33 mouse cellular contexts compared by ENCODE assay signal in the genomic region with DNA sequence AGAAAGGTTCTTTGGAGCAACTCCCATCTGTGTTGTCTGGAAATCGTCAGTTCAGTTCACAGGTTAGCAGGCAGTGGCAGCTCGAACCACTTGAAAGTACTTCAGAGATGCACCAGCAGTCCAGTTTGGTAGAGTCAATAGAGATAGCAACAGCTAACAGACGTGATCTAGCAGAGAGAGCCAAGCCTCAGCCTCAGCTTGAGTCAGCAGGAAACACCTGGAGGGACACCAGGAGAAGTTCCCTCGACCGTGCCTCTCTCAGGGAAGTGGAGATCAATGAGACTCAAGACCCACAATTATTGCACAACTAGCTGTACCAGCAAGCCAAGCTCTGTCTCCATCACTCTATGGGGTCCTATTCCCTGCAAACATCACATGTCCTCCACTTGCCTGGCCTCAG.
DNase-seq lines count a peak whose midpoint lies in the region; ATAC-seq lines count a peak whose summit lies in the region.
"Had no signal": no experiment of that assay in that cellular context is flagged by ENCODE, and none has a peak within 500 bp of the region (broad histone marks: within the 10 kb centered on the region; RNA-seq: fewer than 3 reads in every experiment).

No protein-coding gene starts in this region.

- no peaks in the 10 kb centered on the region for H3K27me3 ChIP-seq in liver, embryonic 12.5 days (replicated peaks)
- no peaks in the 10 kb centered on the region for H3K27me3 ChIP-seq in liver, embryonic 11.5 days (replicated peaks; ENCODE audit: control insufficient read depth, insufficient read depth, low read length)
- no peaks in the 10 kb centered on the region for H3K27me3 ChIP-seq in midbrain, embryonic 15.5 days (replicated peaks)
- H3K27me3 ChIP-seq: embryonic facial prominence, embryonic 12.5 days; intestine, embryonic 15.5 days; neural tube, embryonic 12.5 days had no signal

- no peak overlapping the region for H3K27ac ChIP-seq in liver, embryonic 12.5 days
- no peak overlapping the region for H3K27ac ChIP-seq in liver, embryonic 11.5 days (ENCODE audit: low read depth, low read length)
- H3K27ac ChIP-seq in midbrain, embryonic 15.5 days, result no peak overlapping the region
- H3K27ac ChIP-seq: embryonic facial prominence, embryonic 12.5 days; hindbrain, postnatal 0 days; intestine, embryonic 15.5 days; macrophage; neural tube, embryonic 12.5 days; stomach, postnatal 0 days had no signal

- no peak overlapping the region for H3K4me2 ChIP-seq in liver, embryonic 12.5 days
- no peak overlapping the region for H3K4me2 ChIP-seq in liver, embryonic 11.5 days
- no peak overlapping the region for H3K4me2 ChIP-seq in midbrain, embryonic 15.5 days
- H3K4me2 ChIP-seq: embryonic facial prominence, embryonic 12.5 days; heart, embryonic 11.5 days; intestine, embryonic 15.5 days; midbrain, embryonic 11.5 days; neural tube, embryonic 12.5 days had no signal

- no peak overlapping the region for H3K9ac ChIP-seq in liver, embryonic 12.5 days
- H3K9ac ChIP-seq in liver, embryonic 11.5 days (ENCODE audit: low read depth, low read length), result no peak overlapping the region
- no peak overlapping the region for H3K9ac ChIP-seq in midbrain, embryonic 15.5 days
- H3K9ac ChIP-seq: embryonic facial prominence, embryonic 12.5 days; intestine, embryonic 15.5 days; neural tube, embryonic 12.5 days had no signal

- DNase-seq in liver, embryonic 11.5 days (ENCODE audit: low spot score), result no peak
- DNase-seq in A20 (ENCODE audit: low read depth, low spot score), result peak; percentile 12
- peak; percentile 18 for DNase-seq in MEL-GATA-1-ER (ENCODE audit: extremely low read depth, low read depth)
- no peak for DNase-seq in kidney, postnatal 4 days
- DNase-seq: adrenal gland, postnatal 14 days; cerebellum, adult 11 months; cerebellum, adult 9-10 months; cerebellum, postnatal 36 days; embryo, embryonic 11 days; gastrocnemius, postnatal 14 days; heart, adult 11 months; heart, postnatal 14 days; kidney, adult 2 months; kidney, postnatal 36 days; layer of hippocampus, postnatal 36 days; lung, adult 2 months; lung, postnatal 10 days; right cerebral cortex, postnatal 4 days; thymus, postnatal 4 days had no signal

- ATAC-seq in liver, embryonic 12.5 days, result peak; percentile 42; the same call in 1 of the 2 replicates
- no peak for ATAC-seq in liver, embryonic 11.5 days (replicated peaks; ENCODE audit: low FRiP score)
- ATAC-seq in megakaryocyte progenitor cell, adult 5-6 weeks (replicated peaks; ENCODE audit: poor library complexity), result peak; percentile 80
- no peak for ATAC-seq in midbrain, embryonic 15.5 days (replicated peaks)
- ATAC-seq: forebrain, embryonic 14.5 days; hindbrain, postnatal 0 days; intestine, embryonic 15.5 days had no signal

- WGBS in liver, embryonic 12.5 days (ENCODE audit: insufficient replicate concordance), result 14% methylated on average over 5 of the region's 5 CpGs
- WGBS in liver, embryonic 11.5 days, result 21% methylated on average over 5 of the region's 5 CpGs
- 75% methylated on average over 5 of the region's 5 CpGs for WGBS in midbrain, embryonic 15.5 days

- H3K9me3 ChIP-seq in liver, embryonic 12.5 days (replicated peaks), result no peaks in the 10 kb centered on the region
- H3K9me3 ChIP-seq in liver, embryonic 11.5 days (ENCODE audit: control insufficient read depth, low read length), result no peaks in the 10 kb centered on the region
- no peaks in the 10 kb centered on the region for H3K9me3 ChIP-seq in midbrain, embryonic 15.5 days
- H3K9me3 ChIP-seq: embryonic facial prominence, embryonic 12.5 days; intestine, embryonic 15.5 days; neural tube, embryonic 12.5 days had no signal

- no peaks in the 10 kb centered on the region for H3K36me3 ChIP-seq in liver, embryonic 12.5 days
- H3K36me3 ChIP-seq in liver, embryonic 11.5 days (ENCODE audit: control insufficient read depth, insufficient read depth, low read length), result no peaks in the 10 kb centered on the region
- H3K36me3 ChIP-seq in midbrain, embryonic 15.5 days (replicated peaks), result no peaks in the 10 kb centered on the region
- H3K36me3 ChIP-seq: embryonic facial prominence, embryonic 12.5 days; G1E; intestine, embryonic 15.5 days; neural tube, embryonic 12.5 days had no signal

- H3K4me3 ChIP-seq in liver, embryonic 12.5 days, result no peak overlapping the region
- H3K4me3 ChIP-seq in liver, embryonic 11.5 days (ENCODE audit: low read depth, low read length), result no peak overlapping the region
- H3K4me3 ChIP-seq in midbrain, embryonic 15.5 days, result no peak overlapping the region
- H3K4me3 ChIP-seq: embryonic facial prominence, embryonic 12.5 days; intestine, embryonic 15.5 days; myocyte; neural tube, embryonic 12.5 days had no signal

- no peaks in the 10 kb centered on the region for H3K4me1 ChIP-seq in liver, embryonic 12.5 days
- H3K4me1 ChIP-seq in liver, embryonic 11.5 days (replicated peaks; ENCODE audit: control insufficient read depth, insufficient read depth, low read length), result no peaks in the 10 kb centered on the region
- H3K4me1 ChIP-seq in midbrain, embryonic 15.5 days, result no peaks in the 10 kb centered on the region
- H3K4me1 ChIP-seq: embryonic facial prominence, embryonic 12.5 days; intestine, embryonic 15.5 days; neural tube, embryonic 12.5 days had no signal

Comparison
In these comparisons a context has a peak if more than half of its experiments do, and no peak if none do; other contexts are left out.
1. ATAC-seq: peak in liver, embryonic 12.5 days (single experiment) and megakaryocyte progenitor cell, adult 5-6 weeks (single experiment); none in liver, embryonic 11.5 days (single experiment) and midbrain, embryonic 15.5 days (single experiment).
2. DNase-seq: peak in A20 (single experiment) and MEL-GATA-1-ER (single experiment); none in liver, embryonic 11.5 days (single experiment) and kidney, postnatal 4 days (0 of 2).